Mouse (Mus musculus): ENCODE data around the gene Vps9d1. TPM values are rescaled to one million over a fixed set of nuclear protein-coding genes. Genes with fewer than 3 reads are reported as not detected.
"Not testable (repeated sequence)": the region's sequence is repeated elsewhere in the genome, so short reads cannot be mapped to it uniquely, and the experiment has no call there.

Gene Vps9d1
- polyA plus RNA-seq, 1 experiment from 2014 or later: 4.6 TPM

- Histone ChIP-seq H3K27ac (replicated peaks) (0 out of 2 replicates have a peak within 1 kb of the TSS, but pooled peaks have one; percentile 14), H3K4me3 (replicated peaks) (peak within 1 kb of the TSS; percentile 67), H3K9me3 (replicated peaks) (no peaks in the 10 kb centered on the region), H3K27me3 (peaks cover 42% of the 10 kb centered on the region), H3K9ac (peak within 1 kb of the TSS; percentile 61), H3K4me1 (replicated peaks) (peaks cover 22% of the 10 kb centered on the region), H3K4me2 (peak within 1 kb of the TSS; percentile 93), H3K36me3 (replicated peaks) (no peaks in the 10 kb centered on the region)
- WGBS (ENCODE audit: insufficient replicate concordance): 1% methylated on average over 57 of the region's 57 CpGs
- peak; percentile 73 for ATAC-seq (ENCODE audit: insufficient read depth)
Observed at GRCm38 (mm10) chr8:123235520-123236497, 18.3 kb downstream of the Vps9d1 start, which contains the start of gene Spata2l. Gene Spata2l (minus strand): TSS chr8:123236233.

DNA sequence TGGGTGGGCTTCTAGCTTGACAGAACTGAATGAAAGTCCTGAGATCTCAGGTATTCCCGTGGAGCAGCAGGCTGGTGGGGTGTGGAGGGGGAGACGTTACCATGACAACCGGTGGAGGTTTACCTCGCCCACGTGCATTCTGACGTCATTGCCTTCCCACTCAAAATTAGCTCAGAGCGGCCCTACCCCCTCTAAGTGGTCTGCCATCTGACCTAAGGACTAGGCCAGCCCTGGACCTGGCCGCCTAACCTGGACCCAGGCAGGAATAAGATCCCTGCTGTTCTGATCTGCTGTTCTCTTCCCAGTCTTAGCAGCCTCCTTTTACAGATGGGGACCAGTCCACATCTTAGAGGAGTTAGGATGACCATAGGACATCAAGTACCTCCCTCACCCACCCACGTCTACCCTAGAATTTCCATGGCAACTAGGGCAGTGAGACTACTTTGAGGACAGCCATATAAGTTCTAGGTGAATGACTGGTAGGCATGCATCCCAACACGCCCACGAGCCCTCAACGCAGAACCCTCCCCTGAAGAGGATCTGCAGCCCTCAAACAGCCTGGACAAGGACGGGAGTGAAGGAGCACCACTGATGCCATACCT, 19.1 kb downstream of the Vps9d1 start:
- 32% methylated on average over 13 of the region's 13 CpGs for WGBS (ENCODE audit: insufficient replicate concordance)
- no peaks in the 10 kb centered on the region for H3K36me3 ChIP-seq (replicated peaks)
- H3K9me3 ChIP-seq (replicated peaks): no peaks in the 10 kb centered on the region
- H3K4me3 ChIP-seq (replicated peaks): peak overlapping the region; percentile 67
- ATAC-seq (ENCODE audit: insufficient read depth): no peak
- H3K9ac ChIP-seq: peak overlapping the region; percentile 61; the same call in 1 of the 2 replicates
- no peak overlapping the region for H3K27ac ChIP-seq (replicated peaks)
- H3K27me3 ChIP-seq: peaks cover 42% of the 10 kb centered on the region
- peaks cover 22% of the 10 kb centered on the region for H3K4me1 ChIP-seq (replicated peaks)
- H3K4me2 ChIP-seq: peak overlapping the region; percentile 93

DNA sequence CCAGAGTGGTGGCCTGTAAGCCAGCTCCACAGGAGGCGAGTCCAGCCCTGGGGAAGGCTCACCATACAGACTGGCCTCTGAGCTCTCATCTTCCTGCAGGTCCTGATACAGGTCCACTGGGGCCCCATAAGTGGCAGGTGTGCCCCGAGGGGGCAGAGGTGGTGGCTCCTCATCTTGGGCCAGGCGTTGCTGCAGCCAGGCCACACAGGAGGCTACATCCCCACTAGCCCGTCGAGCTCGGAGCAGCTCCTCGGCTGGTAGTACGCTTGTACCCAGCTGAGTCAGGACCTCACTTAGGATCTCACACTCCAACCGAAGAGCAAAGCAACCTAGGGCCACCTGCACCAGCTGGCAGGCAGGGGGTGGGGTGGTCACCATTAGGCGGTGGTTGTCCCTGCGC, 20.4 kb downstream of the Vps9d1 start:
- no peak for ATAC-seq (ENCODE audit: insufficient read depth)
- WGBS (ENCODE audit: insufficient replicate concordance): 71% methylated on average over 11 of the region's 11 CpGs
- Histone ChIP-seq H3K36me3 (replicated peaks) (no peaks in the 10 kb centered on the region), H3K27me3 (peaks cover 42% of the 10 kb centered on the region), H3K4me2 (no peak overlapping the region), H3K9me3 (replicated peaks) (no peaks in the 10 kb centered on the region), H3K4me3 (replicated peaks) (no peak overlapping the region), H3K4me1 (replicated peaks) (peaks cover 22% of the 10 kb centered on the region), H3K27ac (replicated peaks) (no peak overlapping the region), H3K9ac (no peak overlapping the region)

- Histone ChIP-seq H3K36me3 (replicated peaks) (no peaks in the 10 kb centered on the region), H3K9me3 (replicated peaks) (no peaks in the 10 kb centered on the region), H3K27ac (replicated peaks) (no peak overlapping the region), H3K4me2 (no peak overlapping the region), H3K4me1 (replicated peaks) (peaks cover 22% of the 10 kb centered on the region), H3K27me3 (peaks cover 42% of the 10 kb centered on the region), H3K4me3 (replicated peaks) (no peak overlapping the region), H3K9ac (no peak overlapping the region)
- ATAC-seq (ENCODE audit: insufficient read depth): no peak
- 62% methylated on average over 13 of the region's 13 CpGs for WGBS (ENCODE audit: insufficient replicate concordance)
Observed at GRCm38 (mm10) chr8:123233300-123233699, 20.8 kb downstream of the Vps9d1 start.

DNA sequence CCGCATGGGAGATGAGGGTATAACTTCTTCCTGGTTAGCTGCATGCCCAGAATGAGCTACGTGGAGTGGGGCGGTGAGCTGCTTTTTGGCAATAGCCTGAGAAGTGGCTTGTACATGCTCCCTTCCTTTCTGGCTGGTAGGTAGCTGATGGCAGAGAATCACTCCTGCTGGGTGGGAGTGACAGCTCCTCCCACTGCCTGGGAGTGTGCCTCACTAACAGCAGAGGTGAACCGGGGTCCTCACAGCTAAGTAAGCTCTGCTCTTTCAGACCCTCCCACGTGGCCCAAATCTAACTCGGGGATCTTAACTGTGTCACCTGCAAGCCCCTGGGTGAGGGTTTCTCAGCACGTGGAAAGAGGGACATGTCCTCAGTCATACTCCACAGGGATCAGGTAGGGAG, 21.6 kb downstream of the Vps9d1 start:
- no peak overlapping the region for H3K4me3 ChIP-seq (replicated peaks)
- H3K36me3 ChIP-seq (replicated peaks): 0 out of 2 replicates have a peak, but pooled peaks cover 3% of the 10 kb centered on the region
- 44% methylated on average over 7 of the region's 7 CpGs for WGBS (ENCODE audit: insufficient replicate concordance)

DNA sequence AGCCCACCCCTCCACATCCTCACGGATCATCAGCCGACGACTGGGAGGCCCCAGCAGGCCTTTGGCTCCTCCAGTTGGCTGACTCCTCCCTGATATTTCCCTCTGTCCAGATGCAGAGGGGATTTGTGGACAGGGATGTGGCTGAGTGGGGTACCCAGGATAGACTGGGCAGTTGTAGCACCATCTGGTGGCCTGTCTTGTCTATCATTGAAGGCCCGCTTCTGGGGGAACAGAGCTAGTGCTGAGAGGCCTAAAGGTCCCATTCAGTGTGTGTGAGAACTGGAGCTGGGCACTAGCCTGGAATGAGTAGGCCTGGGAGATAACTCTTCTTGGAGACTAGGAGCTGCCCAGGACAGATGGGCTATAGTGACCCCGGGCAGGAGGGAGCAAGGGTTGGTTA, 22.4 kb downstream of the Vps9d1 start:
- Histone ChIP-seq H3K4me2 (no peak overlapping the region), H3K27ac (replicated peaks) (no peak overlapping the region), H3K4me1 (replicated peaks) (peaks cover 21% of the 10 kb centered on the region), H3K9me3 (replicated peaks) (no peaks in the 10 kb centered on the region), H3K27me3 (peaks cover 40% of the 10 kb centered on the region), H3K9ac (no peak overlapping the region), H3K4me3 (replicated peaks) (no peak overlapping the region), H3K36me3 (replicated peaks) (0 out of 2 replicates have a peak, but pooled peaks cover 8% of the 10 kb centered on the region)
- no peak for ATAC-seq (ENCODE audit: insufficient read depth)
- 63% methylated on average over 5 of the region's 5 CpGs for WGBS (ENCODE audit: insufficient replicate concordance)

More for the DNA sequence above, 21.6 kb downstream of the Vps9d1 start:
- no peak overlapping the region for H3K27ac ChIP-seq (replicated peaks)
- H3K4me1 ChIP-seq (replicated peaks): peaks cover 22% of the 10 kb centered on the region
- peaks cover 42% of the 10 kb centered on the region for H3K27me3 ChIP-seq
- no peaks in the 10 kb centered on the region for H3K9me3 ChIP-seq (replicated peaks)
- ATAC-seq (ENCODE audit: insufficient read depth): no peak
- no peak overlapping the region for H3K4me2 ChIP-seq
- H3K9ac ChIP-seq: no peak overlapping the region

- not testable (repeated sequence) for H3K27ac ChIP-seq (replicated peaks); H3K4me3 ChIP-seq (replicated peaks); H3K9me3 ChIP-seq (replicated peaks); H3K4me2 ChIP-seq; ATAC-seq (ENCODE audit: insufficient read depth); H3K9ac ChIP-seq; H3K36me3 ChIP-seq (replicated peaks)
- Histone ChIP-seq H3K4me1 (replicated peaks) (peaks cover 11% of the 10 kb centered on the region), H3K27me3 (peaks cover 25% of the 10 kb centered on the region)
- WGBS (ENCODE audit: insufficient replicate concordance): 72% methylated on average over 11 of the region's 11 CpGs
Observed at GRCm38 (mm10) chr8:123230326-123230725, 23.8 kb downstream of the Vps9d1 start.

- no peak overlapping the region for H3K4me3 ChIP-seq (replicated peaks)
- peaks cover 6% of the 10 kb centered on the region for H3K27me3 ChIP-seq
- H3K4me1 ChIP-seq (replicated peaks): peaks cover 18% of the 10 kb centered on the region
- 0 out of 2 replicates have a peak, but pooled peaks cover 8% of the 10 kb centered on the region for H3K36me3 ChIP-seq (replicated peaks)
- H3K4me2 ChIP-seq: no peak overlapping the region
- H3K9ac ChIP-seq: no peak overlapping the region
- no peak overlapping the region for H3K27ac ChIP-seq (replicated peaks)
- WGBS (ENCODE audit: insufficient replicate concordance): 76% methylated on average over 1 of the region's 1 CpGs
- no peaks in the 10 kb centered on the region for H3K9me3 ChIP-seq (replicated peaks)
- ATAC-seq (ENCODE audit: insufficient read depth): no peak
Observed at GRCm38 (mm10) chr8:123228416-123228815, 25.7 kb downstream of the Vps9d1 start.

DNA sequence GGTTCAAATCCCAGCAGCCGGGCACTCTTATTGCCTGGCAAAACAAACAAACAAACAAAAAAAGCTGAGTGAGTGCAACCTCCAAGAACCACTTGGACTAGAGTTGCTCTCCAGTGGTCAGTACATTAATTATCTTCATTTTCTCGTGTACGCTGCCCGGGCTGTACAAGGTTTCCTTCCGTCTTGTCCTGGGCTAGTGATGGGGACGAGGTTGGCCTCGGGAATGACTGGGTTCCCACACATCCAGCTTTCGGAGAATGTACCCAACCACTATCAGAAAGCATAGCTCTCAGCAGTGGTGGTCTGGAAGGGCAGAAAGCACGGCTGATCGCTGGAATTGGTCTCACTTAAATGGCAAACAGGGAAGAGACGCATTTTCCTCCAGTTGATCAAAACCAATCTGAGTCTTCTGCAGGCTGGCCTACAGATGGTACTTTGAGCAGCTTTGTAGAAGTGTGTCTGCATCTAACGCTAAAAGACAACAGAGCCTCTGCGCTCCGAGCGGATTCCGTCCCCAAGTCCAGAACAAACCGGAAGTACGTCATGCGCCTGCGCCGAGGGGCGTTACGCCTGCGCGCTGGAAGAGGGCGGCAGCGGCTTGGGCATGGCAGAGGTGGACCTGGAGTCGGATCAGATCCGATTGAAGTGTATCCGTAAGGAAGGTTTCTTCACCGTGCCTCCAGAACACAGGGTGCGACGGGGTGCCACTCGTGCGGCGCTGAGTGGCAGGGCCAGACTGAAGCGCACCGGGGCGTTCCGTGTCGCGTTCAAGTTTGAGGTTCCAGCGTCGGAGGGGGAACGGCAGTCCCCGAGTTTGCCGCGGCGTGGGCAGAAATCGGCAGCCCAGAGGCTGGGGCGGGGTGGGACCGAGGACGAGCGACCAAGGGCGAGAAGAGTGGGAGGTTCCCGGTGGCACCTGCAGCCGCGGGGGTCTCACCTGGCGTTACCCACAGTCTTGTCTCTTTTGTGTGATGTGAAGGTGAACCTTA, 29.6 kb downstream of the Vps9d1 start, which contains the start of gene Cdk10:
Gene Cdk10, plus strand, starts transcription at position 565 of the 989 bp plus-strand sequence.
- H3K9ac ChIP-seq: peak within 1 kb of the TSS; percentile 73
- H3K36me3 ChIP-seq (replicated peaks): 0 out of 2 replicates have a peak, but pooled peaks cover 8% of the 10 kb centered on the region
- no peaks in the 10 kb centered on the region for H3K9me3 ChIP-seq (replicated peaks)
- peak within 1 kb of the TSS; percentile 69 for H3K4me3 ChIP-seq (replicated peaks)
- H3K4me2 ChIP-seq: peak within 1 kb of the TSS; percentile 93
- peak within 1 kb of the TSS; percentile 84 for H3K27ac ChIP-seq (replicated peaks)
- ATAC-seq (ENCODE audit: insufficient read depth): peak; percentile 88
- H3K27me3 ChIP-seq: no peaks in the 10 kb centered on the region
- 2% methylated on average over 59 of the region's 59 CpGs for WGBS (ENCODE audit: insufficient replicate concordance)
- H3K4me1 ChIP-seq (replicated peaks): peaks cover 18% of the 10 kb centered on the region

DNA sequence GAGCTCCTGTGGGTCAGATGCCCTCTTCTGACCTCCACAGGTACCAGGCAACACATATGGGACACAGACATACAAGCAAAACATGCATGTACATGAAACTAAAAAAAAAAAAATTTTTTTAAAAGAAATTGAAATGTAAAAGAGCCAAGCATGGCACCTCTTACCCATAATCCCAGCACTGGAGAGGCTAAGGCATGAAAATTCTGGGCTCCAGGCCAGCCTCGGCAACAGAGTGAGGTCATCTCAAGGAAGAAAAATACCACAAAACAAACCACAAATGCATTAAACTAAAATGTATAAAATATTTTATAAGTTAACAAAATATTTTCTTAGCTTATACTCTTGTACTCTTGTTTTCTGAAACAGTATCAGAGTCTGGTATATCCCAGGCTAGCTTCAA, 33.2 kb downstream of the Vps9d1 start:
- no peak overlapping the region for H3K4me2 ChIP-seq
- no peaks in the 10 kb centered on the region for H3K36me3 ChIP-seq (replicated peaks)
- peaks cover 18% of the 10 kb centered on the region for H3K4me1 ChIP-seq (replicated peaks)
- H3K4me3 ChIP-seq (replicated peaks): no peak overlapping the region
- no peak overlapping the region for H3K9ac ChIP-seq
- H3K27me3 ChIP-seq: no peaks in the 10 kb centered on the region
- no peak for ATAC-seq (ENCODE audit: insufficient read depth)
- 64% methylated on average over 1 of the region's 1 CpGs for WGBS (ENCODE audit: insufficient replicate concordance)
- no peaks in the 10 kb centered on the region for H3K9me3 ChIP-seq (replicated peaks)
- H3K27ac ChIP-seq (replicated peaks): no peak overlapping the region

All from liver, embryonic 15.5 days (tissue).